Mouse (Mus musculus): ENCODE measurements around the gene Mybph.

The Mybph gene

DNA sequence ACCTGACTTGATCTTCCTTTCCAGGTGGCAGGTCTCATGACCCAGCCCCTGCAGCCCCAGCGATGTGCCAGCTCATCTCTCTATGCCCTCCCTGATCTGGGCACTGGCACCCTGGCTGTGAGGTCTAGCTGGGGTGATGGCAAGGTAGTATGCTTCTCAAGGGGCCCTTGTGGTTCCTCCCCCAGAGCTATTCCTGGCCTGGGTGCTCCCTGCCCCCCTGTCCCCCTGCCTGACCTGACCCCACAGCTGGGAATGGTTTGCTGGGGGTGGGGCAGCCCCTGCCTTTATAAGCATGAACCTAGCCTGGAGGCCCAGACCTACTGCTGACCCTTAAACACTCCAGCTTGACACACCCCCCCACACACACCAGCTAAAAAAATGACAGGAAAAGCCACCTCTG is at the start of gene Mybph:
Mybph (plus strand) TSS at position 323 of the 400 bp plus-strand sequence.
- DNase-seq = no peak

DNA sequence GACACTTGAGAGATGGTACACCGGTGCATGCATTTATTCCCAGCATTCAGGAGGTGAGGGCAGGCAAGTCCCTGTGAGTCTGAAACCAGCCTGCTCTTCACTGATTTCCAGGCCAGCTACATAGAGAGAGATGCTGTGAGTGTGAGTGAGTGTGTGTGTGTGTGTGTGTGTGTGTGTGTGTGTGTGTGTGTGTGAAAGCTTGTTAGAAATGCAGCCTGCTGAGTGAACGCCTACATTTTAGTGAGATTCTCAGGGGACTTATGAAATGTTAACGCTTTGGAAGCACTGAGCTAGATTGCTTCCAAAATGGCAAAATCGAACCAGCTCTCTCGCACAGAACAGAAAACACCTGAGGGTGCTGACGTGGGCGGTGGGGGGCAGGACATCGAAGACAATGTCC is 47.2 kb upstream of the Mybph start:
- DNase-seq = no peak

DNA sequence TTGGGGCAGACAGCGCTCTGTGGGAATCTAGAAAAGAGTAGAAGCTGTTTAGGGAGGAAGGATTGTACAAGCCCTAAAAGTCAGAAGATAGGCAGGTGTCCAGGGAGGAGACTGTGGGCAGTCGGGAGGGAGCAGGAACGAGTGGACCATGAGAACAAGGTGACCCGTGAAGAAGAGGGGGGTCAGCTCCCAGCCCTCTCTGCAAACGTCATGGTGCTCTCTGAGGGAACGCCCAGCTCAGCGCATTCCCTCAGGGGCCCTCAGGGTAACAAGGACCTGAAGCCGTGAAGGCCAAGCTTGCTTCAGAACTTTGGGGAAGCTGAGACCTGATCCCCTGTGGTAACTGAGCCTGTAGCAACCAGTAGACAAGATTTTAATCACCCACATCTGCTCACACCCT is 43.2 kb upstream of the Mybph start:
- DNase-seq = no peak

DNA sequence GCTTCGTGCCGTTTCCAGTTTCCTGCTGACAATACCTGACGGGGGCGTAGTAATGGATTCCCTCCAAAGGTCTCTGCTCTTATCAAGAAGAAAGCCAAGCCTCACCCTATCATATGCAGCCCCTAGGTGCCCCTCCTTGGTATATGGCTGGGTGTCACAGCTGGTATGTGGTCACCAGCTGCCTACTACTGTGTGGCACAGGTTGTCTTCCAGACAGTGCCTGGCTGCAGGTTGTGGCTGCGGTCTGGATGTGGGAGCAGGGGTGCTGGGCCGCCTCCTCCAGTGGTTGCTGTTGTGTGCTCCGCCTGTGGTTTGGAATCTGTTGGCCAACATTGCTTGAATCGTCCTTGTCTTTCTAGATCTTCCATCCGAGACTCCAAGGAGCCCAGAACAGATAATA is 42.5 kb upstream of the Mybph start:
- no peak for DNase-seq

DNA sequence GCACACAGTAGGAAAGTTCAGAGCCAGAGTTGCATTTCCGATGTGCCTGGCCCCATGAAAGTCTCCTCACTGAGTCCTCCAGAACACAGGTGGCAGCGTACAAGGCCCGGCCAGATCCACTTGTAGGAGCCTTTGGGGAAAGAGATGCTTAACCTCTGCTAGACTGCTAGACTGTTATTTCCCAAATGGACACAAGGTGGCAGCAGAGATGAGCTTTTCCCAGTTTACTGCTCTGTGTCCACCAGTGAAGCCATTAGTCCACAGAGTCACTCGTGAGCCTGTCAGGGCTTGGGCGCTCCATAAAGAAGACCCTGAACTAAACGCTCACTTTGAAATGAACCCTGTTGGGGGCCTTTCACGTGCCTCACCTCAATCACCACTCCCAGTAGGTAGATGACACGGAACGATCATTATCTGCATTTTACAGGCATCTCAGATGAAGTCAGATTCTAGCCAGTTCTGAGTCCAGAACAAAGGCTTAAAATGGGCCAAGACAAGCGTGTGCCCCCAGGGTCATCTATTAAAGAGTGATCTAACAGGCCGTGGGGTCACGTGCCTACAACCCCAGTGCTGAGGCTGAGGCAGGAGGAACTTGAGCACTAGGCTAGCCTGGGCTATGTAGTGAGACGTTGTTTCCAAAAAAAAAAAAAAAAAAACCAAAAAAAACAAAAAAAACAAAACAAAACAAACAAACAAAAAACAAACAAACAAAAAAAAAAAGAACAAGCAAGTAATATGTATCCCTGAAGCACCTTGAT is 41.4 kb upstream of the Mybph start:
- DNase-seq = peak; percentile 76

DNA sequence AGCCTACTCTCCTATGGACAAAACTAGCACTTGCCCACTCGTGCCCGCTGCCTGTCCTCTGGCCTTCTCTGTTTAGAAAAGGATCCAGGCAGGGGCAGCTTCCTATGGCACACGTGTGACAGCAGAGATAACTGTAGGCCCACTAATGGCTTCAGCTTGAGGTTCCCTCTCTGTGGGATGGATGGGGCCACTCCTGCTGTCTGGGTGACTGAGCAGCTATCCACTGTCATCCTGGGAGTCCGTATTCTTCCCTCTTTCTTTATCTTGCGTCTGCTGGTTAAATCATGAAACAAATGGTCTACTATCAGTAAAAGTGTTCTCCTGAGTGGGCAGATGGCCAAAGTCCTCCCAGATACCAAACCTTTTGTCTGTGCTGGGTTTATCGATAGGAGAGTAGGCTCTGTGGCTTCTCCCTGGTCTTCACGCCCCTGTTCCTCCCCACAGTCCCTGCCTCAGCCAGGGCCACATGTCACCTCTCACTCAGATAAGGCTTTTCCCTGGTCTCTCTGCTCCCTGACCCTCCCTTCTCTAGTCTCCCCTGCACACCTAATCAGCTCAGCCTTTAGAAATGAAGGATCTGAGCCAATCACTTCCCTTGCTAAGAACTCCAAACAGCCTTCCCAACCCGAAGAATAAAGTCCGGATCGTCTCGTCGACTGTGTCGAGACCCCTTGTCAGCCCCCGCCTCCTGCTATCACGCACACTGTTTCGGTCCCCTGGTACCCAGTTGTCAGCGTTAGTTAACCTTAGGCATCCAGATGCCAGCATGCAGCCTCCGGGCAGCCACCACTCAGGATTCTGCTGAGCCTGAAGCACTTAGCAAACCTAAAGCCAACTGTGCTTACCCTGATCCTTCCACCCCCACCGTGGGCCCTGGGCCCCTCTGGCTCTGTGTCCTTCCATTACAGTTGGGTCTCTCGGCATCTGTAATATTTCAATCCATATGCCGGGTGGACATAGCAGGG is 40.3 kb upstream of the Mybph start:
- no peak for DNase-seq

DNA sequence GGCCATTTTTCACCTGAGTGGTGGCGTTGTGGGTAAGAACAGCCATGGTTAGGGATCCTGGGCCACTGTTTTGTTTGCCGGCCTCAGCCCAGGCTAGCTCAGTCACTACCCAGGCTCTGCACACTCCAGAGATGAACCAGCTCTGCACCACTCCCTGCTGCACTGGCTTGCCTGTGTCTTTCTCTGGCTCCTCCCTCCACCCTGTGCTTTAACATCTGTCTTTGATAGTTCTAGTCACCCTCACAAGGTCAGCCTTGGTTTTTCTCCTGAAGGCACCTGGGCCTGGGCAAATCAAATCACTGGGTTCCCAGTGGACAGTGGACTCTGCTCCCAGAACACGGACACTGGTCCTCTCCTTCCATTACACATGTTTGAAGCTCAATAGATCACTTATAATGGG is 39.1 kb upstream of the Mybph start:
- no peak for DNase-seq

DNA sequence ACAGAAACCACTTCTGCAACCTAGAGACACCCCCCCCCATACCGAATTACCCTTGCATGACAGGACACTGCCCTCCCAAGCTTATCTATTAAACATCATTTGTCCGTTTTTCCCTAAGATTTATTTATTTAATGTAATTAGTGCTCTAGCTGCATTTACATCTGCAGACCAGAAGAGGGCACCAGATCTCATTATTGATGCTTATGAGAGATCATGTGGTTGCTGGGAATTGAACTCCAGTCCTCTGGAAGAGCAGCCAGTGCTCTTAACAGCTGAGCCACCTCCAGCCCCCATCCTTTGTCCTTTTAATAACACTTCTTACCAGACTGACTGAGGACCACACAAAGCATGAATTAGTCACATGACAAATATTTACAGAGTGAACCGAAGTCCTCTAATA is 38.6 kb upstream of the Mybph start:
- no peak for DNase-seq

DNA sequence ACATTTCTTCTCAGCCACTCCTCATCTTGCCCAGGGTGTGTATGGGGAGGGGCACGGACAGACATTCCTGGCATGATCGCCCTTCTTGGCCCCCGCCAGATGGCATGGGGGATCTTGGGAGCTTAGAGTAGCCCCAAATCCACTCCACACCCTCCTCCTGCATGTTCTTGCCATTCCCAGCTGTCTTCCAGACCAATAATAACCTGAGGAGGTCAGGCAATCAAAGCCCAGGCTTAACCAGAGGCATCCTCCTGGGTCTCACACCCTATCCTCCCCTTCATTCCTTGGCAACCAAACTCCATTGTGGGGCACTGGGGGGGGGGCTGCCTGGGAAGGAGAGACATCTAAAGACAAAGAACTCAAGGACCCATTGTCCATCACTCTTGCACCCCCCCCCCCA is 32.8 kb upstream of the Mybph start:
- DNase-seq = no peak

DNA sequence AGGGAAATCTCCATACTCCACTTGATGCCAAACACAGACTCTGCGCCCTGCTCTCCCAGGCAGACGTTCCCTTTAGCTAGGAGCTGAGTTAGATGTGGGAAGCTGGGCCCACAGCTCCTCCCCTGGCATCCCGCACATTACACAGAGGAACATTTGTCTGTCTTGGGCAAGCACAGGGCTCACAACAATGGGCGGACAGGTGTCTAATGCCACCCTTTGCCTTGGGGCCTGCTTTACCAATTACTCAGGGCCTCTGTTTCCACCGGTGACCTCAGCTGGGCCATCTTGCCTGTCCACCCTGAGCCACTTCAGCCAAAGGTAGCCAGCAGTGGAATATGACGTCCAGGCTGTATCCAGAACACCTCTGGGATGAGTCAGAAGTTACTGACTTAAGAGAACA is 31.8 kb upstream of the Mybph start:
- DNase-seq = no peak

DNA sequence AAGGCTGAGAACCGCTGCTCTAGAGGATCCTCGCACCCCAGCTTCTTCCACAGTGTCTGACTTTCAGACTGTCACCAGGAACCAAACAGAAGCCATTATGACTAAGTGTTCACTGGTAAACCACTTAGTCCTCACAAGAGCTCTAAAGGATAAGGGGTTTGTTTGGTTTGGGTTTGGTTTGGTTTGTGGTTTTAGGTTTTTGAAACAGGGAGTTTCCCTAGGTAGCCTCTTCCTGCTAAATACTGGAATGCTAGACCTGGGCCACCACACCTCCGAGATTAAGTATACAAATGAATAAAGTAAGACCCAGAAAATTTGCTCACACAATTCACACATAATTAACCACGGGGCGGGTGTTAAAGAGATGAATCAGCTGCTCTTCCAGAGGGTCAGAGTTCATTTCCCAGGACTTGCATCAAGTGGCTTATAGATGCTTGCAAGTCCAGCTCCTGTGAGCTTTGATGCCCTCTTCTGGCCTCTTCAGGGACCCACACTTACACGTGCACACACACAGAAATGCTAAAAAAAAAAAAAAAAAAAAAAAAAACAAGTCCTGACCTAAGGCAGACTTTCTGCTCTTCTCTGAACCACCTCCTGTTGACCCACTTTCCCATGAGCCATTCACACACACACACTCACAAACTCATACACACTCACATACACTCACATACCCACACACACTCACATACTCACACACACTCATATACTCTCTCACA is 30.6 kb upstream of the Mybph start:
- no peak for DNase-seq

DNA sequence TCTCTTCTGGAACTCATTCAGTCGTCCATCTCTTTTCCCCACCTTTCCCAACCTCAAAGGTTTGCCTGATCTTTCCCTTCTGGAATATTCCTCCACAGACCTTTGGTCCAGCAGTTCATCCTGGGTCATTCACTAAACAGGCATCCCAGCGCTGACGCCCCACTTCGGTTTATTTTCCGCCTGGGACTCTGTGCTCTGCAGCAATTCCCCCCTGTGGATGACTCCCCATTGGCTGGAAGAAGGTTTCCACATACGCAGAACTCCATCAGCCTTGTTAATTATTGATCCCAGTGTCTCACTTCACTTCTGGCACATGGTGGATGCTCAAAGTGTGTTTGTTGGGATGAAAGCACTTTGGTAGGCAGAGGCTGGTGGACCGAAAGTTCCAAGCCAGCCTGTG is 29.8 kb upstream of the Mybph start:
- DNase-seq = peak; percentile 6

DNA sequence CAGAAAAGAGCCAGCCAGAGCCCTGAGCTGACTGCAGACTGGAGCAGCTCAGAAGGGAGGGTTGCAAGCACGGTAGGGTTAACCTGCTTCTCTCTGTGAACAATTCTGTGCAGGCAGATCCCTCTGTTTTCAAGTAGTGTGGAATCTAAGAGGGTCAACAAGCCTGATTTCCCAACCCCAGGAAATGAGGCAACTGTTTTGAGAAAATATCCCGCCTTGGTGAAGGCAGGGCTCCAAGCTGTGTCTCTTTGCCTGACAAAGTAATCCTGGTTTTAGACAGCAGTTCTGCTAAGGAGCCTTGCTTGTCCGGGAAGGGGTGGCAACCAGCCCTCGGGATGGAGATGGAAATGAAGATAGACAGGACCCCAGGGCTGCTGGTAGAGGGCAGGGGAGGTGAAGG is 28.8 kb upstream of the Mybph start:
- no peak for DNase-seq

DNA sequence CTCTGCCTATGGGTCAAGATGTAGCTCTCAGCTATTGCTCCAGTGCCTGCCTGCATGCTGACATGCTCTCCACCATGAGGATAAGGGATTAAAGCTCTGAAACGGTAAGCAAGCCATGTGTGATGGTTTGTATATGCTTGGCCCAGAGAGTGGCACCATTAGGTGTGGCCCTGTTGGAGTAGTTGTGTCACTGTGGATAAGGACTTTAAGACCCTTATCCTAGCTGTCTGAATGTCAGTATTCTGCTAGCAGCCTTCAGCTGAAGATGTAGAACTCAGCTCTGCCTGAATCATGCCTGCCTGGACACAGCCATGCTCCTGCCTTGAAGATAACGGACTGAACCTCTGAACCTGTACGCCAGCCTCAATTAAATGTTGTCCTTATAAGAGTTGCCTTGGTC is 26.7 kb upstream of the Mybph start:
- DNase-seq = no peak

DNA sequence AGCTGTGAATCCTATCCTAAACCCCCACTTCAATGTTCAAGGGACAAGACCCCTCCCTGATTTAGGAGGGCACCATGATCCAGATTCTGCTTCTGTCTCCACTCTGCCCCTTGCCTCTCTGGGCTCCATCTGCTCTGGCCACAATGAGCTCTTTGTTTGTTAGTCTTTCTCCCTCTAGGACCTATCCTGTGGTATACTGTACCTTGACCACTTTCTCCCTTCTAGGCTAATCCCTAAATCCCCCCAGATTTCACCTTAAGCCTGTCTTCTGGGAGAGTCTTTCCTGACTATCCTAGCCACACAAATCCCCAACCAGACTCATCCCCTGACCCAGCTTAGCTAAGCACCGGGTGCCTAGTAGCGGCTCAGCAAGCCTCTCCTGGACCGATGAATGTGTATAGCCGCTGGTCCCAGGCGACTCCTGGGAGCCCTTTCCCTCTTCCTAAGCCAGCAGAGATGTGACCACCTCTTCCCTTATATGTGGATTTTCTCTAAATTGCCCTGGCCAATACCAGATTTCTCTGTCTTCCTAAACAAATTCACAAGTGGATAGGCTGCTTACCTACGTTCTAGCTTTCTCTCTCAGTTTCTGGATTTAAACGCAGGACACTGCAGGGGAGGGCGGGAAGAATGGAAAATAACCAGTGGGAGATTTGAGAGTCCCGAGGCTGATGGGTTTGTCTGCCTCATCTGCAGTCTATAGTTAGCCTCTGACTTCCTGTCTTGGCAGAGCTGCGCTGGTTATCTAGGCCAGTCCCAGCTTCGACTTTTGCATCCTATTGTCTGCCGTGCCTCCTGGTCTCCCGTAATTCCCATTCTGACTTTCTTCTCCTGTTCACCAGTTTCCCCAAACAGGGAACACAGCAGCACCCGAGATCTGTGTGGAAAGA is 25.6 kb upstream of the Mybph start:
- DNase-seq = no peak

DNA sequence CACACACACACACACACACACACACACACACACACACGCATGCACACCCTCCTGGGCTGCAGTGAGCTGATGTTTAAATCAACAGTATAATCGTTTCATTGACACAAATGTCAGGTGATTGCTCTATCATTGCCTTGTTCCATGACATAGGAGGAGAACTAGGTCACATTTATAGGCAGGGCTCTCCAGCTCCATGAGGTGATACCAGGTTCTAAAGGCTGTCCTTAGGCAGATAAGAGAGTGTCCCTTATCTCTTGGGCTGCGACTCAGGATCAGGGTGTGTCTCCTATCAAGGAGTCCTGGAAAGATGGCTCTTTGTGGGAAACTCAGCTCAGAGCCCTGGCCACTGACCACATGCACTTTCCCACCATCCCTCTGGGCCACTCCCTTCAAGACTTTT is 24.7 kb upstream of the Mybph start:
- no peak for DNase-seq

DNA sequence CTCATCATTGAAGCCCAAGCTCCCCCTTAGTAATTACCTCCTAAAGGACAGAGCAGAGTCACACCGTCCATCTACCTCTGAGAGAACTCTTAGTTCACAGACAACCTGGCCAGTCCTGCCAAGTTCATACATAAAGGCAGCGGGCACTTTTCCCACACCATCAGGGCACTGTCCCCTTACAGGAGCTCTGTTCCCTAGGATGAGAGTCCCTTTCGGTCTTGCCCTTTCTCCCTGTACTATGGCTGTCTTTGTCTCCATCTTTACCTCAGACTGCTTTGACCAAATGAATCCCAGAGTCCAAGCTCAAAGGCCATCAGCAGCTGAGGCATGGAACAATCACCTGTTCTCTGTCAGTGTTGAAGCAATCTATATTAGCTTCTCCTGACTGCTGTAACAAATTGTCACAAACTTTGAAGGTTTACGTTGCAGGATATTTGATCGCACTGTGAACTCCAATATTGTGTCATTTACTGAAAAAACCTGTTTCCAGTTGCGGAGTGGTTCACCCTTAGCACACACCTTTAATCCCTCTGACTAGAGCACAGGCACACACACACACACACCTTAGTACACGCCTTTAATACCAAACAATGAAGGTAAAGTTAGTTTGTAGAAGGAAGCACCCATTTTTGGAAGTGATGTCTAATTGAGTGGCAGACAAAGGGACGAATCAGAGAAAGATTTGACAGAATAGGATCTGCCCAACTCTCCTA is 24.1 kb upstream of the Mybph start:
- no peak for DNase-seq

DNA sequence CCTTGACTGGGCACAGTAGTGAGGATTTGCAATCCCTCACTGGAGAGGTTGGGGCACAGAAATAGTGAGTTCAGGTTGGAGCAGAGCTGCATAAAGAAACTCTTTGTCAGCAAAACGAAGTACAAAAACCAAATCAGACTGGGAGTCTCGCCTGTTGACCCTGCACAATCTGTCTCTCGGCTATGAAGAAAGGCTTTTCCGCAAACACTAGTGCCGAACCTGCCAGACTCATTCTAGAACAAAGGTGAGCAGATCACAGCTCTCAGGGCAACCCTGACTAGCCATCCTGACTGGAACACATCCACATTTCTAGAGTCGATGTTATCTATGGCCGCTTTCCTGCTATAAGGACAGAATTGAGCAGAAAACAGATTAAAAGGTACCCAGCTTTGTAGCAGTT is 20.2 kb upstream of the Mybph start:
- DNase-seq = no peak

DNA sequence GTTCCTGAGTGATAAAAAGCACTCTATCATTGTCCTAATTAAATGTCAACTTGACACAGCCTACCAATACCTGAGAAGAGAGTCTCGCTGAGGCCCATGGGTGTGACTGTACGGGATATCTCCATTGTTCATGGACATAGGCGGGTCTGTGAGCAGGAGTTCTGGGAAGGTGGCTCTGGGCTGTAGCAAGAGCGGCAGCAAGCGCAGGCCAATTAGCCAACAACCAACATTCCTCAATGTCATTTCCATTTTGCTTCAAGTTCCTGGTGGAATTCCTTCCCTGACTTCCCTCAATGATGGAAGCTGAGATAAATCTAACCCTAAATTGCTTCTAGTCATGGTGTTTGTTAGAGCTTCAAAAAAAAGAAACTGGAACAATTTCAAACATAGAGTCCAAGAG is 15.3 kb upstream of the Mybph start:
- DNase-seq = no peak

DNA sequence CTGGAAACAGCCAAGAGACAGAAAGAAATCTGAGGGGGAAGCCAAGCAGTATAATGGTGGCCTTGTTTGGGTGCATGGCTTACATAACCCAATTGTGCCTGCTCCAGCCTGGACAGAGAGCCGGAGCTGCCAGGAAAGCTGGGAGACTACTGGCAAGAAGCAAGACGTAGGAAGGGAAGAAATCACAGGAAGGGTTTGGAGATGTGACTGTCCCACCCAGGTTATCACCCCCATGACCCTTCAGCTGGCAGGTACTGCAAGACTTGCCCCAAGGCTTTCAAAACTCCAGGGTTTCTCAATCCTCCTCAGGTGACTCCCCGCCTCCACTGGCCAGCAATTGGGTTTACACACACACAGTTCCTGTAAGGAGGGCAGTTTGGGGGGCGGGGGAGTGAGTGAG is 11.2 kb upstream of the Mybph start, which contains the start of gene Chil1:
Chil1 (plus strand) TSS at position 152 of the 400 bp plus-strand sequence.
- no peak for DNase-seq

DNA sequence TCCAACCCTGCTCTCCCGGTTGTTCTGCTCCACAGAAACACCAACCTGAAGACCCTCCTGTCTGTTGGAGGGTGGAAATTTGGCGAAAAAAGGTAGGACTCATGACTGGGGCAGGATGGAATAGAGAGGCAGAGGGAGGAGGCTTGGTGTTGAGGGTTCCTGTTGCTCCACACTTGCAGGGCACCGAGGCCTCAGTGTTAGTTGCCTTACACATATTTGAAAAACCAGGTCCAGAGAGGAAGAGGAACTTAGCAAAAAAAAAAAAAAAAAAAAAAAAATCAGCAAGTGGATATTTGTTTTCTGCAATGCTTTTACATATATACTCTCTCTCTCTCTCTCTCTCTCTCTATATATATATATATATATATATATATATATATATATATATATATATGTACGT is 9.2 kb upstream of the Mybph start:
- no peak for DNase-seq

DNA sequence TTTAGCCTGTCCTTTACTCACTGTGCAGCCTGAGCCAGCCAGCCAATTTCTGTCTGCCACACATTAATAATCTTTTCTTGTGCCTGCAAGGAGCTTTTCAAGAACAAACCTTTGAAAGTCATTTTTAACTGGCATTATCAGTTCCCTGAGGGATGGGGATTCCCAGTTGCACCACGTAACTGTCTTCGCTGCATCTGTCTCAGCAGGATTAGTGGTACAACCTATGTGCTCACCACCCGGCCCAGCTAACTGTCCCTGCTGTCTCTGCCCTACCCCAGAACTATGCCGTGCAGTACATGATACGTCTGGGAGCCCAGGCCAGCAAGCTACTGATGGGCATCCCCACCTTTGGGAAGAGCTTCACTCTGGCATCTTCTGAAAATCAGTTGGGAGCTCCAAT is 5.0 kb upstream of the Mybph start:
- DNase-seq = no peak
